Mouse (Mus musculus): ENCODE data around the gene Klhl32.

DNA sequence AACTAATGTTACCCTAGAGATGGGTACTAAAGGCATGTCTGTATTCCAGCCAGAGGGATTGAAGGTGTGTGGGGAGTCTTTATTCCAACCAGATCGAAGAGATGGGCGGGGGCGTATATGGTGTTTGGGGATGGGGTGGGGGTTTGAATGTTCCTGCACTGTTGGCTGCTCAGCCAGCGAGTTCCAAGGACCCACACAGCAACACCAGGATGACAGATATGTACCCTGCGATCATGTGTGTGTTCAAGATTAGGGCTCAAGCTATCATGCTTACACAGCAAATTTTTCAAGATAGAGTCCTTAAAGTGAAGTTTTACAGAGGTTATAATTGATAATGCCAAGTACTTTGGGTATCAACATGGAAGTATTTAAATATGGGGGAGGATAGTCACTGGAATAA, 273.3 kb downstream of the Klhl32 start:
- no peak for TF ChIP-seq POLR2A (IDR thresholded peaks at IDR 0.05; ENCODE audit: borderline replicate concordance, low read depth, low read length)
- no peak for TF ChIP-seq CTCF (IDR thresholded peaks at IDR 0.05; ENCODE audit: low read depth, low read length)
